Mouse (Mus musculus) limb, embryonic 13.5 days (tissue): ENCODE measurements around the gene Fam122a. TPM values are rescaled to one million over a fixed set of nuclear protein-coding genes. Genes with fewer than 3 reads are reported as not detected.

ENCODE experiments used
- polyA plus RNA-seq: library from polyadenylated mRNA; unstranded; fragments of >200 nt; fragmentation: Nextera tagmentation; extraction: Ambion mirVana; gene quantifications from 2 replicates; pipeline ENCODE4 v1.2.1, GENCODE M21; 2015

Gene Fam122a
- polyA plus RNA-seq, 1 experiment from 2014 or later = 48.2 TPM

Other genes starting within 250 kb of the Fam122a start
- gene Fxn, start 196.8 kb downstream of the Fam122a start, polyA plus RNA-seq = 56.6 and 60.8 TPM in 2 replicates
- gene Pip5k1b, start 78.5 kb upstream of the Fam122a start, polyA plus RNA-seq = 0.56 and 0.65 TPM in 2 replicates
- 1.8 and 1.9 TPM in 2 replicates for gene Tmem252, start 196.7 kb upstream of the Fam122a start, polyA plus RNA-seq